Mouse (Mus musculus) liver, postnatal 0 days (tissue): ENCODE measurements around the gene Trpm6.

Experiments used
- CTCF ChIP-seq: sonication (generic); IDR thresholded peaks from 2 replicates; pipeline ENCODE4 v1.5.1; 2016; ENCODE audit warnings: antibody characterized with exemption, low read depth
- EP300 ChIP-seq: IDR thresholded peaks from 2 replicates; pipeline ENCODE4 v1.6.1; 2016; ENCODE audit warnings: antibody characterized with exemption, low read depth, mild to moderate bottlenecking

- TF ChIP-seq CTCF (no peak), EP300 (no peak)
Measured at GRCm38 (mm10) chr19:18873709-18874644, 124.2 kb downstream of the Trpm6 start.
